Mouse (Mus musculus): ENCODE measurements at regions not wholly inside any gene's neighbourhood (a gene's known extent, or its start where the extent isn't known, plus 50 kb on each side); places are given as distances from the start of the nearest gene placed in this dataset.

DNA sequence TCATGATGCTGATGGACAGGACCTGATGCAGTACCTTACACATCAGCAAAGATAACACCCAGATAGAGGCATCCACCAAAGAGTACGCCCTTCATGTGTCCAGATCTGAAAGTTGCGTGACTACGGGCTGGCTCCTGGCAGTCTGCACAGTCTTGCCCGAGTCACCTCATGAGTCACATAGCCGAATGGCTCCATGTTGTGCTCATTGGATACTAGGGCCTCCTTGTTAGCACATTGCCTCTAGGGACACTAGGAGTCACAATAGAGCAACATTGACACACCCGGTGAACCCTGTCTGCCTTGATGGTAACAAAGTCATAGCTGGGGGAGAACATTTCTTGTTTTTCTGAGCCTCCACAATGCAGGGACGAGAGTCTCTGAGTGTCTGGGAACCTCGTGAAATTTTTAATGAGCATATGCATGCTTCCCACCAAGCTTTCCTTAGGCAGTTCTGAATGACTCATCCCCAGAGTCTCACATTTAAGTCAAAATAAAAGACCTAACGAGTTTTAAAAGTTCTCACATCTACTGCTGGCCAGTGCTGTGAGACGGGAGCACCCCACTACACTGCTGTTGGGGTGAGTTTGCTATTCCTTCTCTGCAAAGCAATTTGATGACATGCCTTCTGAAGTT is 297.5 kb downstream of the Insig2 start:
- TF ChIP-seq POLR2A (IDR thresholded peaks at IDR 0.05; ENCODE audit: borderline replicate concordance, control insufficient read depth, low read depth, low read length) (no peak), CTCF (IDR thresholded peaks at IDR 0.05; ENCODE audit: control insufficient read depth, insufficient read depth, low read length) (no peak)

Measured in bone marrow, adult 2 months (tissue).